Mouse (Mus musculus) stomach, embryonic 15.5 days (tissue): ENCODE data around the gene Trp53tg5. TPM values are rescaled to one million over a fixed set of nuclear protein-coding genes. Genes with fewer than 3 reads are reported as not detected.

Experiments
- ATAC-seq: fragments of 200-750 bp; cut with Nextera tagmentation; 2 replicates; pipeline ENCODE4 v1.8.0; 2017; ENCODE audit warnings: low read depth, moderate number of reproducible peaks, moderate TSS enrichment; ENCODE audit not compliant: insufficient read depth, low FRiP score
- H3K27ac ChIP-seq: fragments of 300-500 bp; sonication (generic); 2 replicates; pipeline ENCODE4 v1.5.1; 2015; ENCODE audit warnings: mild to moderate bottlenecking, inconsistent platforms
- H3K27me3 ChIP-seq: fragments of 300-500 bp; sonication (generic); replicated peaks from 2 replicates; pipeline ENCODE4 v1.6.1; 2015; ENCODE audit warnings: inconsistent platforms
- H3K36me3 ChIP-seq: fragments of 300-500 bp; sonication (generic); 2 replicates; pipeline ENCODE4 v1.6.1; 2015; ENCODE audit warnings: inconsistent platforms
- H3K4me1 ChIP-seq: fragments of 300-500 bp; sonication (generic); 2 replicates; pipeline ENCODE4 v1.6.1; 2015; ENCODE audit warnings: inconsistent platforms
- H3K4me2 ChIP-seq: fragments of 300-500 bp; sonication (generic); 2 replicates; pipeline ENCODE4 v1.6.1; 2015; ENCODE audit warnings: mild to moderate bottlenecking, inconsistent platforms
- H3K4me3 ChIP-seq: fragments of 300-500 bp; sonication (generic); replicated peaks from 2 replicates; pipeline ENCODE4 v1.5.1; 2015; ENCODE audit warnings: inconsistent platforms
- H3K9ac ChIP-seq: fragments of 300-500 bp; sonication (generic); 2 replicates; pipeline ENCODE4 v1.6.1; 2015; ENCODE audit warnings: inconsistent platforms
- H3K9me3 ChIP-seq: fragments of 300-500 bp; sonication (generic); 2 replicates; pipeline ENCODE4 v1.6.1; 2016; ENCODE audit warnings: inconsistent platforms
- WGBS: fragments of 180-500 bp; shearing (Covaris S2); methylation state at CpG from one replicate; pipeline ENCODE4 v1.1.7; 2015; 5-methylcytosine and 5-hydroxymethylcytosine counted together
- polyA plus RNA-seq: library from polyadenylated mRNA; unstranded; fragments of >200 nt; fragmentation: Nextera tagmentation; extraction: Ambion mirVana; gene quantifications from 2 replicates; pipeline ENCODE4 v1.2.1, GENCODE M21; 2015

Gene Trp53tg5
- polyA plus RNA-seq, 1 experiment from 2014 or later: 0.14 TPM

DNA sequence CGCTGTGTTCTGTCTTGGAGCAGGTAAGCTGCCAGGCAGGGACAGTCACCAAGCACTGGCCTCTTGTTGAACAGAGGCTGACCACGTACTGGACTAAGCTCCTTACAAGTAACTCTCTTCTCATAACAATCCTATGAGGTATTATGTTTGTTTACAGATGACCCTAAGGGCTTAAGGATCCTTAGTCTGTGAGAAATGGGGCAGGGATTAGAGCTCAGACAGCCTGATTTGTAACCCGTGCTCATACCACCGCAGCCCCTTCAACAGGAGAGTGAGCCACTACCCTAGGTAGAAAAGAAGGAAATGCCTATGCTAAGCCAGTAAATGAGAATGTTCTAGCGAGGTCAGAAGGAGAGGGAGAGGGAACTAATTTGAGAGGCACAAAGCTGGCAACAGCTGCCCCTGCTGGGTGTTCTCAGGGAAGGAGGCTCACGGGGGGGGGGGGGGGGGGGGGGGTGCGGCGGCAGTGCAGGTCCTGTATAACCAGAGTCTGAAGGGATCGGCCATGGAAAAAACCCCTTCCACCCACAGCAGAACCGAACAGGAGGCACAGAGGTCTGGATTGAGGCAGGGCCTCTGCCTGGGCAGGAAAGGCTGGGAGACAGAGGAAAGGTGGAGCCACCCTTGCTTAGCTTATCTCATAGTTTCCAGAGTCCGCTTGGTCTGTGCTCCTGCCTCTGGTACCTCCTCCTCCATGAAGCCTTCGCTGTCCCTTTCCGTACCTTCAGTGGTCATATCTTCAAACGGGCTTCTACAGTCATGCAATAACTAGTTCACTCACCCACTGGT lies 38.8 kb upstream of the Trp53tg5 start:
- Histone ChIP-seq H3K4me2 (no peak overlapping the region), H3K4me1 (0 out of 2 replicates have a peak, but pooled peaks cover 7% of the 10 kb centered on the region), H3K27ac (no peak overlapping the region; the same call in 1 of the 2 replicates), H3K9me3 (no peaks in the 10 kb centered on the region), H3K36me3 (no peaks in the 10 kb centered on the region), H3K9ac (no peak overlapping the region), H3K4me3 (no peak overlapping the region), H3K27me3 (no peaks in the 10 kb centered on the region)
- 55% methylated on average over 13 of the region's 14 CpGs for WGBS
- peak; percentile 29; the same call in 1 of the 2 replicates for ATAC-seq

DNA sequence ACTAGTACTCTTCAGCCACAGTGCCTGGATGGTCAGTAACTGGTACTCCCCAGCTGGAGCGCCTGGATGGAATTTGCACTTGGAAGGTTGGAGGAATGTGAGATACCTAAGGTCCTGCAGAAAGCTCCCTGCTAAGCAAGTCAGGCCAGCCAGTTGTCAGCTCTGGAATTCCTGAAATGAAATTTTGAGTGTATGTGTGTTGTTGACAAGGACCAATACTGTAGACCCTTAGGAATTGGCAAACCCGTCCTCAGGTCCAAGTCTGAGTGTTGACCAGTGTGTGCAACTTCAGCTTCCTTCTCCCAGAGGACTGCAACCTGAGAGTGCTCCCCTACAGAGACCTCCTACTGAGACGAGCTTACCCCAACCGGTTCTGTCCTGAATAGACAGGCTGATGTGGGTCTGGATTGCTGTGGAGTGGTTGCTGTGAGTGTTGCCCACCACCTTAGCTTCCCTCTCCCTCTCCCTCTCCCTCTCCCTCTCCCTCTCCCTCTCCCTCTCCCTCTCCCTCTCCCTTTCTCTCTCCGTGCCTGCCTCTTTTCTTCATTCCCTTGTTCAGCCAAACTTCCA lies 37.2 kb upstream of the Trp53tg5 start:
- no peaks in the 10 kb centered on the region for H3K27me3 ChIP-seq
- 0 out of 2 replicates have a peak, but pooled peaks cover 7% of the 10 kb centered on the region for H3K4me1 ChIP-seq
- 39% methylated on average over 5 of the region's 5 CpGs for WGBS
- H3K4me3 ChIP-seq: no peak overlapping the region
- H3K36me3 ChIP-seq: 0 out of 2 replicates have a peak, but pooled peaks cover 3% of the 10 kb centered on the region
- ATAC-seq: no peak
- H3K27ac ChIP-seq: no peak overlapping the region
- no peak overlapping the region for H3K4me2 ChIP-seq
- no peak overlapping the region for H3K9ac ChIP-seq
- no peaks in the 10 kb centered on the region for H3K9me3 ChIP-seq

DNA sequence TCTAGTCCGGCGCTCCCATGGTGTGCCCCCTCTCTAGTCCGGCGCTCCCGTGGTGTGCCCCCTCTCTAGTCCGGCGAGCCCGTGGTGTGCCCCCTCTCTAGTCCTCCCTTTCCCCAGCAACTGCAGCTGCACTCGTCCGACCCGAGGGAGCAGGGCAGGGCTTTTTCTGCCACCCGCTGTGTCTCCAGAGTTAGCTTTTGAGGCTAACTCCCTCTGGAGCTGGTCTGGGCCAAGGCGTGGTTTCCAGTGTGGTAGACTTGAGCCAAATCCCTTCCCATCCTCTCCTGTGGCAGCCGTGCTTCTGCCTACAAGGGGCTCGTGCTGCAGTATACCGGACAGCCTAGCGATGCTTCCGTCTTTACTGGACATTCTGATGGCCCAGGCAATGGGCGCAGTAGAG lies 34.3 kb upstream of the Trp53tg5 start:
- no peak overlapping the region for H3K9ac ChIP-seq
- 92% methylated on average over 19 of the region's 19 CpGs for WGBS
- peaks cover 27% of the 10 kb centered on the region for H3K36me3 ChIP-seq
- no peak overlapping the region for H3K4me3 ChIP-seq
- no peak overlapping the region for H3K4me2 ChIP-seq
- 0 out of 2 replicates have a peak, but pooled peaks cover 7% of the 10 kb centered on the region for H3K4me1 ChIP-seq
- no peak for ATAC-seq
- no peaks in the 10 kb centered on the region for H3K27me3 ChIP-seq
- no peaks in the 10 kb centered on the region for H3K9me3 ChIP-seq
- no peak overlapping the region for H3K27ac ChIP-seq

DNA sequence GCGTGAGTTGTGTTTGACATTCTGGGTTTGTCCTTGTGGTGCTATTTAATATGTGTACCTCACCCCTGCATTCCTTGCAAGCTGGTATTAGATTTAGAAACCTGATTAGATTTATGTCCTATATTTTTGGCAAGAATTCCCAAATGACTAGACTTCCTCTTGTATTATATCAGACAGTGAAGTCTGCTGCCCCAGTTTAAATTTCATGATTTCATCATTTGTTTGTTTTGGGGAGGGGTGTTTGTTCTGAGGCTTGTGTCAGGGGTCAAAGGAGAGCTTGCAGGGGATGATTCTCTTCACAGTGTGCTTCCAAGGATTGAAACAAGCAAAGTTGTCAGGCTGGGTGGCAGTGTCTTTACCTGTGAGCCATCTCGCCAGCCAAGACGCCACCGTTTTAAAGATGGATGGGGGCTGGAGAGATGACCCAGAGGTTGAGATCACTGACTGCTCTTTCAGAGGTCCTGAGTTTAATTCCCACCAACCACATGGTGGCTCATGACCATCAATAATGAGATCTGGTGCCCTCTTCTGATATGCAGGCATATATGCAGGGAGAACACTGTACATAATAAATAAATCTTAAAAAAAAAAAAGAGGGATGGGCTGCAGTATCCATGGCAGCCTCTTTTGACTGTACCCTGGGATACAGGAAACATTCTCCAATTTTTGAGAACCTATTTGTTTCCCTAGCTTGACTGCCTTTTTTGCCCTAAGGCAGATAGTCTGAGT lies 32.3 kb upstream of the Trp53tg5 start:
- Histone ChIP-seq H3K4me1 (no peaks in the 10 kb centered on the region), H3K9me3 (no peaks in the 10 kb centered on the region), H3K4me2 (no peak overlapping the region), H3K36me3 (peaks cover 43% of the 10 kb centered on the region), H3K4me3 (no peak overlapping the region), H3K27me3 (no peaks in the 10 kb centered on the region), H3K27ac (no peak overlapping the region), H3K9ac (no peak overlapping the region)
- 77% methylated on average over 4 of the region's 4 CpGs for WGBS
- ATAC-seq: no peak

DNA sequence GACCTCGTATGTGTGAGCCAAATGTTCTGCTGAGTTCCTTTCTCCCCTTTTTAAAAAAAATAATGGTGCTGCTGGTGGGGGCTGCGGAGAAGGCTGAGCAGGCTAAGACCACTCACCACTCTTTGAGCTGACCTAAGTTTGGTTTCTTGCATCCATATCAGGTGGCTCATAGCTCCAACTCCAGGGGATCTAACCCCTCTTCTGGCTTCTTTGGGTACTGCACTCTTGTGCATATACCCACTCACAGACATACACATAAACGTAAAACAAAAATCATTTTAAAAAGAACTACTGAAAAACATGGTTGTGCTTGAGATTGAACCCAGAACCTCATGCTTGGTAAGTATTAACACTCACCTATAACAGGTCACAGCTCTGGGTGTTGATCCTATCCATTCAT lies 31.4 kb upstream of the Trp53tg5 start:
- no peak overlapping the region for H3K4me3 ChIP-seq
- WGBS: 97% methylated on average over 3 of the region's 3 CpGs

DNA sequence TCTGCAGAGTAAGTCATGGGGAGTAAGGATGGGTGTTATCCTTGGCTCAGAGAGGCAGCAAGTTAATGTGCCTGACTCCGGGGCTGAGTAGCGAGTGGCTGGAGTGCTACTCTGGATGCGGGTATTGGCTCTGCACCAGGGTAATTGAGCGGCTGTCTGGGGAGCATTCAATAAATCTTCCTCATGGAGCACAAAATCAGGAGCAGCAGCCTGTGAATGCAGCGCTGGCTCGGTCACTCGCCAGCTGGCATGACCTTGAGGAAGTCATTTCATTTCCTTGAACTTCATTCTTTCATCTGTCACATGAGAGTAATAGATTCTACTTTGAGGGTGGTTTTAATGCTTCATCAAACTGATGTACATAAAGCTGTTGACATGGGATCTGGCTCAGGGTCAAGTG lies 27.0 kb upstream of the Trp53tg5 start:
- no peak overlapping the region for H3K9ac ChIP-seq
- peaks cover 41% of the 10 kb centered on the region for H3K36me3 ChIP-seq
- ATAC-seq: no peak
- peaks cover 8% of the 10 kb centered on the region; the same call in 1 of the 2 replicates for H3K4me1 ChIP-seq
- H3K4me3 ChIP-seq: no peak overlapping the region
- no peaks in the 10 kb centered on the region for H3K27me3 ChIP-seq
- H3K9me3 ChIP-seq: no peaks in the 10 kb centered on the region
- no peak overlapping the region for H3K27ac ChIP-seq
- no peak overlapping the region for H3K4me2 ChIP-seq
- WGBS: 89% methylated on average over 7 of the region's 7 CpGs

More for the DNA sequence above, 31.4 kb upstream of the Trp53tg5 start:
- ATAC-seq: no peak
- no peaks in the 10 kb centered on the region for H3K4me1 ChIP-seq
- H3K27me3 ChIP-seq: no peaks in the 10 kb centered on the region
- peaks cover 43% of the 10 kb centered on the region for H3K36me3 ChIP-seq
- H3K9me3 ChIP-seq: no peaks in the 10 kb centered on the region
- no peak overlapping the region for H3K27ac ChIP-seq
- H3K4me2 ChIP-seq: no peak overlapping the region
- no peak overlapping the region for H3K9ac ChIP-seq

DNA sequence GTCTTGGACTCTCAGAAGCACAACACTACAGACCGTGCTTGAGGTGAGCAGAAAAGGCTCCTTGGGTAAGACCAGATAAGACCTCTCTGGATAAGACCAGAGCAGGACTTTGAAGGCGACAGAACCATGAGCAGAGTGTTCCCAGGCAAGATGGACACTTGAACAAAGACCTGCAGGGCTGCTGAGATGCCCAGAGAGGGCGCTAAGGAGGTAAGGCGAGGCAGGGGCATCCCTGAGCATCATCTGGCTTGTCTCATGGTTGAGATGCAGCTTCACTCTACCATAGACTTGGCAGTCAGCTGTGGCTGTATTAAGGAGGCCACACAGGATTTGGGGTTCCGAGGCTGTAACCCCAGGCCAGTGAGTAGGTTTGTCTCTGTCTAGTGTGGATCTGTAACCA lies 25.8 kb upstream of the Trp53tg5 start:
- peaks cover 8% of the 10 kb centered on the region; the same call in 1 of the 2 replicates for H3K4me1 ChIP-seq
- H3K9ac ChIP-seq: no peak overlapping the region
- 73% methylated on average over 5 of the region's 5 CpGs for WGBS
- peaks cover 30% of the 10 kb centered on the region for H3K36me3 ChIP-seq
- H3K4me2 ChIP-seq: no peak overlapping the region
- no peak for ATAC-seq
- no peak overlapping the region for H3K4me3 ChIP-seq
- no peaks in the 10 kb centered on the region for H3K9me3 ChIP-seq
- H3K27ac ChIP-seq: no peak overlapping the region
- no peaks in the 10 kb centered on the region for H3K27me3 ChIP-seq

DNA sequence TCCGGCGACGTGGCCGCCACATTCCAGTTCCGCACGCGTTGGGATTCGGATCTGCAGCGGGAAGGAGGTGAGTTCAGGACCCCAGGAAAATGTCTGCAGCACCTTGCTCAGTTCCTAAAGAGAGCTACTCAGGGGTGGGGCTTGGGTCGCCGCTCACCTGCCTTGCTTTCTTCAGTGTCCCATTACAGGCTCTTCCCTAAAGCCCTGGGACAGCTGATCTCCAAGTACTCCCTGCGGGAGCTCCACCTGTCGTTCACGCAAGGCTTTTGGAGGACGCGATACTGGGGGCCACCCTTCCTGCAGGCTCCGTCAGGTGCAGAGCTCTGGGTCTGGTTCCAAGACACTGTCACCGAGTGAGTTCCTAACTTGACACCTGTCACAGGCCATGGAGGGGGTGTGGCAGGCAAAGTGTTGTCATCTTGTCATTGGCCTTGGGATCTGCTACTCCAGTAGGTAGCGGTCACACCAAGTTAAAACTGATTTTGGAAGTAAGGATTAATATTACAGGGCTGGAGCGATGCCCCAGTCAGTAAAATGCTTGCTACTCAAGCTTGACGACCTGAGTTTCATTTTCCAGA lies 24.3 kb upstream of the Trp53tg5 start:
- peaks cover 8% of the 10 kb centered on the region; the same call in 1 of the 2 replicates for H3K4me1 ChIP-seq
- 6% methylated on average over 21 of the region's 21 CpGs for WGBS

DNA sequence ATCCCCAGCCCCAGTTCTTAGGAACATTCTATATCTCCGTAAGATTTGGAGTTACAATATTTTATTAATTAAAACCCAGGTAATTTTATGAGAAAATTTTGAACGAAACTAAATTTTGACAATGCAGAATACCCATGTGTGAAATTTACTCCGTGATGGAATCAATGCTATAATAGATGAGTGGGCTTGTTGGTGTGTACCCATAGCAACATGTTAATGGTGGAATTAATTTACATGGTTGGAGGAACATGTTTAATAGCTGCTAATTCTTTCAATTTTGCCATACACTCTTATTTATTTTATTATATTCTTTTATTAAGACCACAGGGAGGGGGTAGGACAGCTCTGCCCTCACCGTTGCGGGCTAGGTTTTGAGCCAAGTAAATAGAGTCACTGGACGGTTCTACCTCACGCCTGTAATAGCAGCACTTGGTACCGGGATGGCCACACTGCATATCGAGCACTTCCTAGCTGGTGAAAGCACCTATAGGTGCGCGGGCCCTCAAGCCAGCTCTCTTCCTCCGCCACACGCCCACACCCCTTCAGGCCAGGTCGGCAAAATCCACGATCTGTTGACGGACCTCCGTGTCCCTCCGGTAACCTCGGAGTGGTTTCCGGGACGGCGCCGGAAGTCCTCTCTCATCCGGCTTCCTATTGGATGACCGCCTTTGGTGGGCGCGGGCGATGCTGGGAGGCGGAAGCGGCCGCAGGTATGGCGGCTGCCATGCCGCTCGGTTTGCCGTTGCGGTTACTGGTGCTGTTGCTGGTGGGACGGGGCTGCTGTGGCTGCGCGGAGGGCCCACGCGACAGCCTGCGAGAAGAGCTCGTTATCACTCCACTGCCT lies 23.5 kb upstream of the Trp53tg5 start, which contains the start of gene Pigt:
TSS of gene Pigt (plus strand) at position 674 of the 844 bp plus-strand sequence.
- 4% methylated on average over 43 of the region's 43 CpGs for WGBS
- peak within 1 kb of the TSS; percentile 85 for H3K4me3 ChIP-seq
- no peaks in the 10 kb centered on the region for H3K27me3 ChIP-seq
- ATAC-seq: peak; percentile 92
- no peaks in the 10 kb centered on the region for H3K9me3 ChIP-seq
- H3K4me2 ChIP-seq: peak within 1 kb of the TSS; percentile 93
- peak within 1 kb of the TSS; percentile 39; the same call in 1 of the 2 replicates for H3K9ac ChIP-seq
- peak within 1 kb of the TSS; percentile 64 for H3K27ac ChIP-seq
- peaks cover 10% of the 10 kb centered on the region; the same call in 1 of the 2 replicates for H3K36me3 ChIP-seq
- peaks cover 8% of the 10 kb centered on the region; the same call in 1 of the 2 replicates for H3K4me1 ChIP-seq

More for the DNA sequence above, 24.3 kb upstream of the Trp53tg5 start:
- 0 out of 2 replicates have a peak overlapping the region, but pooled peaks have one; percentile 12 for H3K27ac ChIP-seq
- peak overlapping the region; percentile 85 for H3K4me3 ChIP-seq
- H3K4me2 ChIP-seq: peak overlapping the region; percentile 93
- H3K27me3 ChIP-seq: no peaks in the 10 kb centered on the region
- H3K36me3 ChIP-seq: peaks cover 16% of the 10 kb centered on the region
- H3K9ac ChIP-seq: peak overlapping the region; percentile 29; the same call in 1 of the 2 replicates
- ATAC-seq: peak; percentile 37; the same call in 1 of the 2 replicates
- H3K9me3 ChIP-seq: no peaks in the 10 kb centered on the region

DNA sequence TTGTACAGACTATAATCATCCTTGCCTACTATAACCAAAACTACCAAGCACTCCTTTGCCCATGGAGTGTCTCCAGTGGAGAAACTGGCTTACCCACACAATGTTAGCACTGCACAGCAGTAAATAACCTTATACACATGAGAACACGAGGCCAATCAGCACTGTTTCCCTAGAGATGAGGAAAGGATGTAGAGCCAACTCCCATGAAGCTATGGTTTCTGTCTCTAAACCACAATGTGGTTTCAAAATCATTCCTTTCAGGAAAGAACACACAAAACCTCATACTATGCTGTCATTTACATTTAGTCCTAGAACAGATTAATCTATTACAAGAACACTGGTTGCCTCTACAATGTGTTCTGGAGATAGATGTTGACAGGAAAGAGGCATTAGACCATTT lies 22.8 kb upstream of the Trp53tg5 start:
- Histone ChIP-seq H3K9ac (no peak overlapping the region), H3K4me2 (no peak overlapping the region; the same call in 1 of the 2 replicates), H3K27me3 (no peaks in the 10 kb centered on the region), H3K4me3 (no peak overlapping the region), H3K4me1 (peaks cover 8% of the 10 kb centered on the region; the same call in 1 of the 2 replicates), H3K27ac (no peak overlapping the region), H3K36me3 (peaks cover 4% of the 10 kb centered on the region; the same call in 1 of the 2 replicates), H3K9me3 (no peaks in the 10 kb centered on the region)
- no peak for ATAC-seq
- WGBS: 51% methylated on average over 1 of the region's 1 CpGs
